Mouse (Mus musculus): ENCODE data around the gene Kdm5b.

The Kdm5b gene

GRCm38 (mm10) chr1:134646261-134646962, 86.4 kb downstream of the Kdm5b start, which contains the start of gene Syt2:
Gene Syt2 (plus strand): TSS chr1:134646677.
- in situ Hi-C loops (cut with MboI, MseI), result no loop called here

- in situ Hi-C loops (cut with MboI, MseI), result no loop called here
These were observed 87.0 kb downstream of the Kdm5b start for GRCm38 (mm10) chr1:134646963-134647282.

GRCm38 (mm10) chr1:134647591-134647990, 87.6 kb downstream of the Kdm5b start:
- in situ Hi-C loops (cut with MboI, MseI), result no loop called here

GRCm38 (mm10) chr1:134650816-134651215, 90.8 kb downstream of the Kdm5b start:
- in situ Hi-C loops (cut with MboI, MseI), result loop anchor here (25.0 kb wide), 1 partner anchor 186 kb away; no protein-coding TSS in a partner anchor

GRCm38 (mm10) chr1:134651268-134651850, 91.4 kb downstream of the Kdm5b start:
- in situ Hi-C loops (cut with MboI, MseI), result loop anchor here (25.0 kb wide), 1 partner anchor 186 kb away; no protein-coding TSS in a partner anchor

GRCm38 (mm10) chr1:134651851-134652398, 92.0 kb downstream of the Kdm5b start:
- in situ Hi-C loops (cut with MboI, MseI), result loop anchor here (25.0 kb wide), 1 partner anchor 185 kb away; no protein-coding TSS in a partner anchor

- in situ Hi-C loops (cut with MboI, MseI), result loop anchor here (25.0 kb wide), 1 partner anchor 184 kb away; no protein-coding TSS in a partner anchor
These were observed 93.8 kb downstream of the Kdm5b start for GRCm38 (mm10) chr1:134653603-134654257.

GRCm38 (mm10) chr1:134658841-134659240, 98.9 kb downstream of the Kdm5b start:
- in situ Hi-C loops (cut with MboI, MseI), result loop anchor here (25.0 kb wide), 1 partner anchor 178 kb away; no protein-coding TSS in a partner anchor

GRCm38 (mm10) chr1:134660163-134660562, 100.2 kb downstream of the Kdm5b start:
- in situ Hi-C loops (cut with MboI, MseI), result loop anchor here (25.0 kb wide), 1 partner anchor 177 kb away; no protein-coding TSS in a partner anchor

GRCm38 (mm10) chr1:134671234-134672070, 111.5 kb downstream of the Kdm5b start:
- in situ Hi-C loops (cut with MboI, MseI), result loop anchor here (25.0 kb wide), 1 partner anchor 166 kb away; no protein-coding TSS in a partner anchor

GRCm38 (mm10) chr1:134674312-134674711, 114.3 kb downstream of the Kdm5b start:
- in situ Hi-C loops (cut with MboI, MseI), result loop anchor here (25.0 kb wide), 1 partner anchor 163 kb away; no protein-coding TSS in a partner anchor

GRCm38 (mm10) chr1:134679445-134679844, 119.5 kb downstream of the Kdm5b start:
- in situ Hi-C loops (cut with MboI, MseI), result no loop called here

GRCm38 (mm10) chr1:134680617-134681016, 120.6 kb downstream of the Kdm5b start:
- in situ Hi-C loops (cut with MboI, MseI), result no loop called here

- in situ Hi-C loops (cut with MboI, MseI), result no loop called here
These were observed 122.5 kb downstream of the Kdm5b start for GRCm38 (mm10) chr1:134682460-134682859.

Data from T-helper 2 cell (primary cell).